Mouse (Mus musculus): ENCODE measurements around the gene Nrxn1.

DNA sequence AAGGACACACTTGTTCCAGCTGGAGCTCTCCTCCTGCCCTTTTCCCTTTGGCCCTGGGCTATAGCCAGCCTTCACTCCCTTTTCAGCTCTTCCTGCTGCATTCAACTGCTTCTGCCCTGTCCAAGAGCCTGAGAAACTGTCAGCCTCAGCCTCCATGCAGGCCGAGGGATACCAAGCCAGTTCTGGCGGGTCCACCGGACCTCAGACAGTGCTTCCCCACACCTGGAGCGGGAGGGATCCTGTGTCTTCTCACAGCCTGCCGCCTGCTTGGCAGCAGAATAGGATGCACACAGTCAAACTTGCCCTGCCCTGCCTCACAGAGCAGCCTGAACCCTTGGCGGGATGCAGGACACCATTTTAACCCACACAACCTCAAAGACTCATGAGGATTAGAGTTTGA is 698.3 kb downstream of the Nrxn1 start:
- TF ChIP-seq POLR2A (IDR thresholded peaks at IDR 0.05; ENCODE audit: insufficient read depth, low read depth, low read length) (no peak), CTCF (IDR thresholded peaks at IDR 0.05; ENCODE audit: insufficient read depth, low read depth, low read length) (no peak)
